Mouse (Mus musculus) left cerebral cortex, postnatal 36 days (tissue): ENCODE results near the gene Dusp14. TPM values are rescaled to one million over a fixed set of nuclear protein-coding genes. Genes with fewer than 3 reads are reported as not detected.

ENCODE experiments used
- DNase-seq, 2 experiments: peaks; one replicate each; pipeline ENCODE4 v3.0.0; 2021 to 2022; ENCODE audit warnings: low spot score in 2 of 2, mixed read lengths in 1 of 2
- intact Hi-C: fragments of 180-260 bp; cut with DNase I; formaldehyde crosslinking; loops from one replicate; pipeline ENCODE4 v1.15.1; 2025
- total RNA-seq, 2 experiments: library from RNA; stranded (reverse); gene quantifications; 2 replicates each; pipeline ENCODE4 v1.2.3; 2021

The Dusp14 gene
- total RNA-seq = 10 to 100 TPM; 77.9 to 79.3 TPM

DNA sequence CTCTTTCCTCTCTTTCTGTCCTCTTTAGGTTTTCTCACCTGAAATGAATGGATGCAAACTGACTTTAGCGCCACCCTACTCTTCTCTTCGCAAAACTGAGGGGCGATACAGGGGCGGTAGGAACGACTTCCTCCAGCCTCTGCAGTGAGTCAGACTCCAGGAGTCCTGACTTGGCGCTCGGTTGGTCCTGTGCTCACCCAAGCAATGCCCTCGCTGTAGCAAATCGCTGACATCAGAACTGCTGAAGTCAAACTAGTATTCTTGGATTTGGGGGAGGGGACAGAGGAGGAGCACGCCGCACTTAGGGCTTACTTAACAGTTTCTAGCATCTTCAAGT, at the start of gene Dusp14:
TSS of gene Dusp14 (minus strand) at position 228 of the 337 bp plus-strand sequence.
- intact Hi-C loops = loop anchor here (5.0 kb wide), 1 partner anchor 102 kb away; no protein-coding TSS in a partner anchor
- DNase-seq = peak in 1 of 2 experiments; percentile 65

DNA sequence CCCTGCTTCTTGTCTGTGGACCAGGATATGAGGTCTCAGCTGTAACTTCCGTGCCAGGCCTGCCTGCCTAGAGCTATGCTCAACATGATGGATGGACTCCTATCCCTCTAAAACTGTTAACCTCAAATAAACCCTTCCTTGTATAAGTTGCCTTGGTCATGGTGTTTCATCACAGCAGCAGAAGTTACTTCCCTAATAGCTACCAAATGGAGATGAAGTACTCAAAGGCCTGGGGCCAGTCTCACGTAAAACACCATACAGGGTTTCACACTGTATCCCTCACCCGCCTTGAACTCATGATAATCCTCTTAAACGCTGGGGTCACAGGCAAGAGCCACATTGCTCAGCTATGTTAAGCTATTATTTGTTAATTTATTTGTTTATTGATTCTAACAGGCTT, 48.4 kb upstream of the Dusp14 start:
- DNase-seq = no peak
- intact Hi-C loops = no loop called here

DNA sequence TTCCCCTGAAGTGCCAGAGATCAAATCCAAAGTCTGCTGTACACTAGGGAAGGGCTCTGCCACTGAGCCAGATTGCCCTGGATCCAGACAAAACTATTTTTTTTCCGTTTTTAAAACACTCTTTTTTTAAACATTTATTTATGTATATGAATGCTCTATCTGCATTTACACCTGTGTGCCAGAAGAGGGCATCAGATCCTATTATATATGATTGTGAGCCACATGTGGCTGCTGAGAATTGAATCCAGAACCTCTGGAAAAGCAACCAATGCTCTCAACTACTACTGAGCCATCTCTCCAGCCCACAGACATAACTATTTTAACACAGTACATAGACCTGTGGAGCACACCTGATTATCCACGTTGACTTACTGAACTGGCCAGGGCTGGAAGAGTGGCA, 47.2 kb upstream of the Dusp14 start:
- DNase-seq = no peak
- intact Hi-C loops = no loop called here

- DNase-seq = no peak
- intact Hi-C loops = no loop called here
Measured at GRCm38 (mm10) chr11:84115646-84116045, 46.6 kb upstream of the Dusp14 start.

- peak in 1 of 2 experiments; percentile 26 for DNase-seq
- intact Hi-C loops = no loop called here
Measured at GRCm38 (mm10) chr11:84113623-84114022, 44.6 kb upstream of the Dusp14 start.

DNA sequence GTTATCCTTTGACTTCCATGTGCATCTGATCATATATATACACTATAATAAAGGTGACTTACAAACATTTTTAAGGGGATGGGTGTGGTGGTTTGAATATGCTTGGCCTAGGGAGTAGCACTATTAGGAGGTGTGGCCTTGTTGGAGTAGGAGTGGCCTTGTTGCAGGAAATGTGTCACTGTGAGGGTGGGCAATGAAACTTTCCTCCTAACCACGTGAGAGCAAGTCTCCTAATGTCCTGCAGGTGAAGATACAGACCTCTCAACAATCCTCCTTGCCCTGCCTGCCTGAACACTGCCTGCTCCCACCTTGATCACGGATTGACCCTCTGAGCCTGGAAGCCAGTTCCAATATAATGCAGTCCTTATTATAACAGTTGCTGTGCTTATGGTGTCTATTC, 38.1 kb upstream of the Dusp14 start:
- DNase-seq = no peak
- intact Hi-C loops = no loop called here

GRCm38 (mm10) chr11:84104036-84104435, 35.0 kb upstream of the Dusp14 start:
- intact Hi-C loops = no loop called here
- no peak for DNase-seq

GRCm38 (mm10) chr11:84101182-84101581, 32.1 kb upstream of the Dusp14 start:
- DNase-seq = no peak
- intact Hi-C loops = no loop called here

GRCm38 (mm10) chr11:84097251-84097998, 28.4 kb upstream of the Dusp14 start:
- intact Hi-C loops = loop anchor here (1.0 kb wide), 1 partner anchor 24 kb away; no protein-coding TSS in a partner anchor

DNA sequence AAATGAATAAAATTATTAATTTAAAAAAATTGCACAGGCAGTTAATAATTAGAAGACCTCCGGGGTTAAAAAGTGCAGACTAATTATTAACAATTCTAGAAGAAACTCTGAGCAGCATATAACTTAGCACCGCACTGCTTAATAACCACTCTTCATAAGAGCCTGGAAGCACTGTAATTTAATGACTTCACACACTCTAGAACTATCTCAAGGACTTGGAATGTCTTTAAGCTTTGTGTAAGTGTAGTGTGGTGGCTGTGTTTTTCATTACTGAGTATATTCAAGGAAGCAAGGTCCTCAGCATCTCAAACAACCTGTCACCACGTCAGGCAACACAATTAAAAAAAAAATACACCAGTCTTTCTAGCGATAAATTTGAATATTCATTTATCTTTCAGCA, 26.0 kb upstream of the Dusp14 start:
- intact Hi-C loops = no loop called here
- no peak for DNase-seq

More at GRCm38 (mm10) chr11:84097251-84097998, 28.4 kb upstream of the Dusp14 start:
- DNase-seq = peak in 1 of 2 experiments; percentile 32

DNA sequence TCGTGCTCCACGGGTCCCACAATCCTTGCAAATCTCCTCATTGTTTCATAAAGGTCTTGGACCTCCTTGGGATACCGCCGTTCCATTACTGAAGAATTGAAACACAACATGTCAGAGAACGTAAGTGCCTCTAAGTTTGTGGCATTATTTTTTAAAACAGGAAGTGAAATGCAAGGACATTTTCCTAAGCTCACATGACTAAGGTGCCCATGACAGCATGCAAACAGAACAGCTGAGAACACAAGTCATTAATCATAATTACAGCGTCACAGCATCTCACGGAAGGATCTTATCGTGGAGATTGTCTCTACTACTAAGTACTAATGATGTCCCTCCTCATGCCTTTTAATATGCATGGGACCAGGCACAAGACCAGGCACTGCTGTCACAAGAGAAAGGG, 21.5 kb upstream of the Dusp14 start:
- intact Hi-C loops = no loop called here
- no peak for DNase-seq

DNA sequence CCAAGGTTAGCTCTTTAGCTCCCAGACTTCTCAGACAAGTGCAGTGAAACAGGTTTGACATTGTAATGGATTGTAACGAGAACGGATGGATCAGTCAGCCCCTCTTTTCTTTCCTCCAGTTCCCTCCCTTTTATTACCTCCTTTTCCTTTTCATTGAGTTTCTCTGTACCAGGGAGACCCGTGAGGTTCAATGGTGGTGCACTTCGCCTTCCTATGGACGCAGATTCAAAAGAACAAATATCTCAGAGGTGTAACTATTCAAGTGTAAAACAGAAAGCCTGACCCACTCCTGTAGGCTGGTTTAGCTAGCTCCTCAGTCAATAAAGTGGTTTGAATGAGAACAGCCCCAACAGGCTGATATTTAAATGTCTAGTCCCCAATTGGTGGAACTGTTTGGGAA, 12.8 kb upstream of the Dusp14 start:
- DNase-seq = no peak
- intact Hi-C loops = no loop called here

DNA sequence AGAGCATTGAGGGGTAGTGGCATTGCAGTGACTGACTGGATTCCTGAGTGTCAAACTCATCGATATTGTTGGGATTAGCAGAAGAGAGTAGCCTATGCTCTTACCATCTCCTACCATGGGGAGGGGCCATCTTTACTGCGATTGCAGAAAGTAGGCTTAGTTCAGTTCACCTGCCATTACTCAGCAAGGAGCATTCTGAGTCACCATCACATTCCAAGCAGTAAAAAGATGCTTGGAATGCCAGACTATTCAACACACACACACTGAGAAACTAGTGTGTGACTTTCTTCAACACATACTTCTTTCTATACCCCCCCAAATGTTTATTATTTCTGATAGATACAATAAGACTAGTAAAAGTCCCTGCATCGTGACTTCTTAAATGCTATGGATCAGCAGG, 11.3 kb upstream of the Dusp14 start:
- intact Hi-C loops = no loop called here
- DNase-seq = no peak

- intact Hi-C loops = no loop called here
- no peak for DNase-seq
Measured at GRCm38 (mm10) chr11:84079887-84080286, 10.8 kb upstream of the Dusp14 start.

- intact Hi-C loops = no loop called here
- no peak for DNase-seq
Measured at GRCm38 (mm10) chr11:84079361-84079760, 10.3 kb upstream of the Dusp14 start.

- intact Hi-C loops = no loop called here
- no peak for DNase-seq
Measured at GRCm38 (mm10) chr11:84078601-84079000, 9.5 kb upstream of the Dusp14 start.

GRCm38 (mm10) chr11:84077008-84077407, 7.9 kb upstream of the Dusp14 start:
- DNase-seq = peak in 1 of 2 experiments; percentile 37
- intact Hi-C loops = no loop called here

GRCm38 (mm10) chr11:84073816-84074764, 5.0 kb upstream of the Dusp14 start:
- DNase-seq = peak; percentile 38 to 58
- intact Hi-C loops = loop anchor here (1.0 kb wide), 1 partner anchor 23 kb away; no protein-coding TSS in a partner anchor

GRCm38 (mm10) chr11:84072904-84073651, 4.0 kb upstream of the Dusp14 start:
- peak; percentile 71 to 80 for DNase-seq
- intact Hi-C loops = loop anchor here (1.0 kb wide), 1 partner anchor 24 kb away; no protein-coding TSS in a partner anchor
